Mouse (Mus musculus) right cerebral cortex, postnatal 25 days (tissue): ENCODE results near the gene Gm17428.
"Not testable (repeated sequence)": the region's sequence is repeated elsewhere in the genome, so short reads cannot be mapped to it uniquely, and the experiment has no call there.

Experiments used
- DNase-seq: peaks from one replicate; pipeline ENCODE4 v3.0.0; 2022

Gm17428 gene

DNA sequence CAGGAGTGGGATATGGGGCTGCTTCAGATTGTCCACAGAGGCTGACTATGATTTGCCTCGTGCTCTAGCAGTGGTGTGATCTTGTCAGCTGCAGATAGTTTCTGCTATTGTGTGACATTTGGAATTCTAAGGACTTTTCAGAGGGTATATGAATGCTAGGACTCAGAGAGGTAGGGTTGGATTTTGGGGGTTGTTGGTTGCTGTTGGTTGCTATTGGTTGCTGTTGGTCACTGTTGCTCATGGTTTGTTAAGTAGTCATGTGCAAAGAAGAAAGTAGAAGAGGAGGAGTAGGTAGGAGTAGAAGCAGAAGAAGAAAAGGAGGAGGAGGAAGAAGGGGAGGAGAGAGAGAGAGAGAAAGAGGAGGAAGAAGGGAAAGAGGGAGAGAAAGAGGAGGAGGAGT is at the start of gene Gm17428:
Gm17428 (plus strand) TSS at position 301 of the 400 bp plus-strand sequence.
- DNase-seq, result no peak

DNA sequence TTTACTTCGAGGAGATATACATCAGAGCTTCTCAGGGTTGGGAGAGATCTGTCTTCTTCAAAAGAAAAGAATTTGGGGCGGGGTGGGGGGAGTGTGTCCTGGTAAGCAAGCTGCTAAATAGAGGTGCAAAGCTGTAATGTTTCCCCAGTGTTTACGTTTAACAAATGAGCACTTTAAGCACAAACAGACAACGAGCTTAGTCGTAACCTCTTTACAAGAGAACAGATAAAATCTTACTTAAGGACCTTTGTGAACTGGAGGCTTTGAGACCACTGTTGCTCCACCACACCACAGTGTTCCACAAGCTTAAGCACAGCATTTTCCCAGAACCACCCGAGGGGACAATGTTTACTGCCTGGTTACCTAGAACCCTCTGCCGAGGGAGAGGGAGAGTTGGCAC is 49.4 kb upstream of the Gm17428 start:
- DNase-seq, result no peak

DNA sequence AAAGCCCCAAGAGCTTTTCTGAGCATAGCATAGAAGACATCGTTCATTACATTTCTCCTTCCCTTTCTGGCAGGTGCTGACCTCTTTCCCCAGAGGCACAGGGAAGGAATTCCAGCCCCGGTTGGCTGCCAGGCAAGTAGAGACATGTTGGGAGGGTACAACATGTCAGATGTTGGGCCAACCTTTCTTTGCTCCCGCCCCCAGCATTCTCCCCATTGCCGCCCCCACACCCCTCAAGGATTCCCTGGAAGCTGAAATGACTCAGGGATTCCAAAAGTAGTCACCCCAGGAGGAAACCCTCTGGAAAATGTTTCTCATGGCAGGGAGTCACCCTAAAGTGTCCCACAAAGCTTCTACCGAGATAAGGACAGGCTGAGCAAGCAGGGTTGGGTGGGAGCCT is 46.9 kb upstream of the Gm17428 start:
- DNase-seq, result no peak

DNA sequence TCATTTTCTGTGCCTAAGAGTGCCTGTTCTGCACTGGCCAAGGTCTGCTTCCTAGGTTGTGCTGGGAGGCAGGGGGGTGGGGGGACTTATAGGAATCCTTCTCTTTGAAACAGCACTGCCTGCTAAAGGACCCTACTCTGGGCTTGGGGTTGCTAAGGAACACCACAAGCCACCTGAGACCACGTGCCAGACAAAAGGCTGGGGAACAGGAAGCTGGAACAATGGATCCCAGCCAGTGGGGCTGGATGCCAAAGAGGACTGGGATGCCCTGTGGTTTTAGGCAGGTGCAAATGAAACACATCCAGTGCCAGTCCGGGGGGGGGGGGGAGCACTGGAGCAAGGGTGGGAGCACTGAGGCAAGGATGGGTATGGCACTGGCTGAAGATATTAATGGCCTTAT is 46.3 kb upstream of the Gm17428 start:
- no peak for DNase-seq

DNA sequence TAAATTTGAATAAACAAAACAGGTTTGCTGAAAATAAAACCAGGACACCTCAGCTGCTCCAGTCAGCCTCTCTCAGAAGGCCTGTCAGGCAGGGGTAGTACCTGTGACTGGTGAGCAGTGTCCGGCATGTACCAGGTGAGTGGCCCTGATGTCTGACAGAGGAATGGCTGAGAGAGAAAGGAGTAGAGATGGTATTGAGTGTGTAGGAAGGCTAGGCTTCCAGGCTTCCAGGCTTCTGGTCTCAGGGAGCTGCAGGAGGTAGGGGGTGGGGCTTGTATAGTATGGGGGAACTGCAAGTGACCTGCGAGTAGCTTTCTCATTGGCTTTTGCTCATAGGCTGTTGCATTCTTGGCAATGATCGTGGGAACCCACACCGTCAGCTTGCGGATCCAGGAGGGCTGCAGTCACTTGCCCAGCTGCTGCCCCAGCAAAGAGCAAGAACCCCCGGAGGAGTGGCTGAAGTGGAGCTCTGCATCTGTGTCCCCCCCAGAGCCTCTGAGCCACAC is 44.0 kb upstream of the Gm17428 start, which contains the start of gene Il25:
Il25 (plus strand) TSS at position 51 of the 506 bp plus-strand sequence.
- DNase-seq, result no peak

DNA sequence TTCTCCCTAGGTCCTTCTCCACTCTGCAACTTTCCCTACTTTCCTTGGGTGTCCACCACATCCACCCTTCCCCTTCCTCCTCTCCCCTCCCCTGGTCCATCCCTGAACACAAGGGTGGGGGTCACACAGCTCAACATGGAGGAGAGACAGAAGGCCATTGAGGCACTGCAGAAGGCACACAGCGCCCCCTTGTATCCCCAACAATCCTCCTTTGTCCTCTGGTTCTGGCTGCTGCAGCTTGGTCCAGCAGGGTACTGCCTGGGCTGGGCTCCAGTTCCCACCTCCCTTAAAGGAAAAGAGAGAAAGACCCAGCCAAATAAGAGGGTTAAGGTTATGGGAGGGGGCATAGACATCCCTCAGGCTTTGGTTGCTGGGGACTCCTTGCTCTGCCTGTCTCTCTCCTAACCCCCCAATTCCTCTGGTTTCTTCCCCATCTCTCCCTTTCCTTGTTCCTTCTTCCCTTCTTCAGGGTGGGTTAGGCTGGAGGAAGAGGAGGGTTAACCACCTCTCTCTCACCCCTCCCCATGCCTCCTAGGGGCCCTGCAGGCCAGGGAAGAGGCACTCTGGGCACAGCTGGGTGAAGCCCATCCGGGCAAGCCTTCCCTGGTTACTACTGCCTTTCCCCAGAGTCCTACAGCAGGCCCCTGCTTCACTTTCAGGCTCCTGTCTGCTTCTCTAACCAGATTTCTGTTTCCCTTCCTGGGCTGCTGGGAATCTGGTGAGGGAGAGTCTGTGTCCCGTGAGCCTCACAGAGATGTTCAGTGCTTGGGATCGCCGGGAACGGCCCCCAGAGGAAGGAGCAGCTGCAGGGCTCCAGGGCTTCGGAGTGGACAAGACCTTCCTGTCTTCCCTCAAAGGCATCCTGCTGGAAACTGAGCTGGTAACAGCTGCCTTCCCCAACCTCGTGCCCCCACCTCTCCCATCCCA is 40.6 kb upstream of the Gm17428 start, which contains the start of gene Cmtm5:
Cmtm5 (plus strand) TSS at position 358 of the 927 bp plus-strand sequence.
- DNase-seq, result peak; percentile 45

DNA sequence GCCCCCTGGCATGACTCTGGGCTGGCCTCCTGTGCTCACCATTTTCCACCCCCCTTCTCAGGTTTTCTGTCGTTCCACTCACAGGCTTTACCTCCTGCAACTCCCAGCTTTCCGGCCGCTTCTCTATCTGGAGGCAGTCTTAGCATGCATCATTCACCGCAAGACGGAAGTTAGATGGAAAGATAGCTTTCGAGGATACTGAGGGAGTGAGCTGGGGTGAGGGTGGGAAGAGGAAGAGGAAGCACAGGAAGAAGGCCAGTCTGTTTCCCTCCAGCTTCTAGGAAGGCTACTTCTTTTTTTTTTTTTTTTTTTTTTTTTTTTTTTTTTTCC is 39.9 kb upstream of the Gm17428 start:
- DNase-seq, result no peak

DNA sequence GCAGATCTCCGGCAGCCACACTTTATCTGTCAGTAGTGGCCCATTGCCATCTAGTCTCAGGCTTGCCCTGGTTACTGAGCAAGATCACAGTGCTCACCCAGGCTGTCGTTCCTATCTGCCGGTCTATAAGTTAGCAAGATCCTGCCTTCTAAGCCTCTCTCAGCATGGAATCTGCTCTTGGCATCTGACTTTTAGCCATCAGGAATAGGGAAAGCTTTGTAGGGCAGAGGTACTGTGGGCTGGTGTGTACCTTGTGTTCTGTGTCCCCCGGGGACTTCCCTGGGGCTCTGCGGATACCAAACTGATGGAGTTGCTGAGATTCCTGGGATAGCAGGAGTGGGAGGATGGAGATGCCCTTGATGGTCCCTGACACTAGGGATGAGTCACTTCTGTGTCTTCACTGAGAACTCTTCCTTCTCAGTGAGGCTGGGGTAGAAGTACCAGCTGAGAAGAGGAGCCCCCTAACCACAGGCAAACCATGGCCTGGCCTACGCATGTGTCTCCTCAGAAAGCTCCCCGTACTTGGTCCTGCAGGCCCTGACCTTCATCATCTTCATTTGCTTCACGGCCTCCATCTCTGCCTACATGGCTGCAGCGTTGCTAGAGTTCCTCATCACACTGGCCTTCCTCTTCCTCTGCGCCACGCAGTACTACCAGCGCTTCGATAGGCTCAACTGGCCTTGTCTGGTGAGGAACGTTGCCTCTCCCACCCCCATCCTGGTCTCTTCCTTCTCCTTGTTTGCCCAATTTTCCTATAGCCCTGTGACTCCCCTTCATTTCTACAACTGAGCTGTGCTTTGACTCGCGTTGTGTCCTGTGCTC is 39.2 kb upstream of the Gm17428 start:
- DNase-seq, result no peak

DNA sequence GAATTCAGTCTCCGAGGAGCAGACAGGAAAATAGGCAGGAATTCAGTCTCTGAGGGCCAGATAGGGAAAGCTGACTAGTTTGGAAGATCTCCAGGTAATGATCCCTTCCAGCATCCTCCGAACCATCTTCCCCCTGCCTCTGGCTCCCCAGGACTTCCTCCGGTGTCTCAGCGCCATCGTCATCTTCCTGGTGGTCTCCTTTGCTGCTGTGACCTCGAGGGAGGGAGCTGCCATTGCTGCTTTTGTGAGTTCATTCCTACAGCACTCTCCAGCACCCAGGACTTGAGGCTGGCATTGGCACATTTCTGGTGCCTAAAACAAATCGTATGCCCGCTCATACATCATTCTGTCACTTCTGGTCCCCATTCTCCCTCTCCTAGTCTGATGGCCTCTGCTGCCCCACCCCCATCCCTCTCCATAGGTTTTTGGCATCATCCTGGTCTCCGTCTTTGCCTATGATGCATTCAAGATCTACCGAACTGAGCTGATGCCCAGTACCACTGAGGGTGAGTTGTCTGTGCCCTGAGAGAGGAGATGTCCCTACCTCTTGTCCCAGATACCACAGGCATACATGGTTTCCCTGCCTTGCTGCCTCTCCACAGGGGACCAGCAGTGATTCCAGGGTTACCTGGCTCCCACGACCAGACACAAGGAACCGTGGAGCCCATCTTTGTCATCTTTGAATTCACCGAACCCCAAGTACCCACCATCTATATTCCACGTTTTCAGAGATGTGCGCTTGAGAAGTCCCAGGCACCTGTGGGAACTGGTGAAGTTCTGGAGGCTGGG is 38.1 kb upstream of the Gm17428 start:
- DNase-seq, result no peak

DNA sequence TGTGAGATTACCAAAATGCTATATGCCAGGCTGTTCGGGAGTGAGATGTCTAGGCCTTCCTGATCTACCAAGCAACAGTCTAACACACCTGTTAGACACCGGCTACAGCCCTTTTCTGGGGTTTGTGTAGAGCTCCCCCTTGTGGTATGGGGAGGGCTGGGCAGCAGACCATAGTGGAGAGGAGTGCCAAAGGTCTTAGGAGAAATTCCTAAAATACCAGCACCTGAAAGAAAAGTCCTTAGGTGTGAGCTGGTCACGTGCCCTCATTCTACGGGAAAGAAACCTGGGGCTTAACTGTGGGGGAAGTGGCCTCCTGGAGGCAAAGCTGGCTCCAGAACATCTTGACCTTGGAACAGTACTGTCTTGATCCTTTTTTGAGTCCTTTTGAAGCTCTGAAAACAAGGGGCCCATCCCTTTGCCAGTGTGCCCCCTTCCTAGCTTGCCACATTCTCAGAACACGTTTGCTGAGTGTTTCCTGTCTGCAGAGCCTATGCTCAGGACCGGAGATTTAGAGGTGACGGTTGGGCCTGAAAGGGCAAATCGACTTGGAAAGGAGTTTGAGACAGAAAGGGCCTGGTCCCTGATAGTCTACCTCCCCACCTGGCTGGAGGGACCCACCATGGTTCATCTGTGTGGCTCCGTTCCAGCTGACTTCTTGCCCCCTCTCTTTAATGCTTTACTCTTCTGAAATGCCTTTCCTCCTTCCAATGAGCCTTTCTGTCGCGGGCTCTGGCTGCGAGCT is 37.1 kb upstream of the Gm17428 start:
- peak; percentile 36 for DNase-seq

DNA sequence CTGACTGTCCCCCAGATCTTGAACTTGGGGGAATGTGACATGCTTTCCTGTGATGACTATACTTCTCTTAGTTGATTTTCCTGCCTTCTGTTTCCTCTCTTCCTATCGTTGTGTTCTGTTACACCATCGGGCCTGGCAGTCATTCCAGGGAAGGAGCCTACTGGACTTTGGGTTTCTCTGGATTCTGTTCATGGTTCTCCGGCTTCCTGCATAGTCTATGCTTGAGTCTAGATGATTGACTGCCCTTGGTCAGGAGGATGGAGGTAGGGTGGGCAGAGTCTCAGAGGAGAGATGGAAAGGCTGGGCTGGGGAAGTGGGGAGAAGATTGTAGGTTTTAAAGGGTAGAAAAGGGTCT is 36.6 kb upstream of the Gm17428 start:
- no peak for DNase-seq

DNA sequence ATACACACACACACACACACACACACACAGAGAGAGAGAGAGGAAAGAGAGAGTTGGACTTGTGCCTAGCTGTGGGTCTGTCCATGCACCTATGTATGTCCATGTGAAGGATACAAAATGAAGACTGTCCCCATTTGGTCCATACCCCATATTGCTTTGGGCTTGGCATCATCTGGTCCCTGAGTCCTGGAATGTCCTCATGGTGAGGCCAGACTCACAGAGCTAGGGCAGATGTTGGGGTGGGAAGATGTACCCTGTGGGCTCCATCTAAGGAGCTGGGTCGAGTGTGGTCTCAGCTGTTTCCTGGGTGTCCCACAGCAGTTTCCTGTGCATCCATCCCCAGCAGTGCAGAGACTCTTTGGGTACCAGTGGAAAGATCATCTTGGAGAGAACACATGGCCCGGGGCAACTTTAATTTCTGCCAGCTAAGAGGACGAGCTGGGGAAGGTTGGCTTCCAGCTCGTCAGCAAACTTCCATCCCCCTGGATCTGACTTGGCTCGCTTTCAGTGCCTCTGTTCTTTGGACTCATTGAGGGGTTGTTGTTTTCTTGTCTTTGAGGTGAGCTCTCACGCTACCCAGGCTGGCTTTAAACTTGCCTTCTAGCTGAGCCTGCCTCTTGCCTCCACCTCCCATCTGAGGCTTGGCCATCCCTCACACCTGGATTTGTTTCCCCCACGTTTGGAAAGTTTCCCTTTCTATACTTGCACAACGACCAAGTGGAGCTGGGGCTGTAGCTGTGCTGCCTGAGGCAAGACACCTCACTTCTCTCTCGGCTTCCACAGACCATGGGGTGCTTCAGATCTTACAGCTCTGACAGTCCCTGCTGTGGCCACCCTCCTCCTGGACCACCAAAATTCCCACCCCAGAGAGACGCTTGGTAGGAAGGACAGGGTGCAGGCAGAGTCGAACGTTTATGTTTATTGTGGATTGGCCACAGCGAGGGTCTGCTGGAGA is 35.4 kb upstream of the Gm17428 start:
- no peak for DNase-seq

DNA sequence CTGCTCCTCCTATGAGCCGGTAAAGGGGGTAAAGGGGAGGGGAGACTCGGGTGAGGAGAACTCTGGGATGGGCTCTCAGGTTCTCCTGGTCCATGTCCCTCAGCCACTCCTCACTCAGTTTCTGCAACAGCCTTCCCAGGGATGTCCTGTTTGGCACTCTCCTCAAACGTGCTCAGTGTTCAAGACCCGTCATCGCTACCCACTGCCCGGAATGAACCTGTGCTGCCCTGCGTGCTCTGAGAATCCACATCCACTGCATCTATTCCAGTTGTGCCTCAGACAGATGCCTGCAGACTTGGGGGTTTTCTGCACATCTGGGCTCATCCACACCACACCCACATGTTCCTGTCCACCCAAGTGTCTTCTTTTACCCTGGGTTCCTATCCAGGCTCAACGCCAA is 34.3 kb upstream of the Gm17428 start:
- DNase-seq, result no peak

DNA sequence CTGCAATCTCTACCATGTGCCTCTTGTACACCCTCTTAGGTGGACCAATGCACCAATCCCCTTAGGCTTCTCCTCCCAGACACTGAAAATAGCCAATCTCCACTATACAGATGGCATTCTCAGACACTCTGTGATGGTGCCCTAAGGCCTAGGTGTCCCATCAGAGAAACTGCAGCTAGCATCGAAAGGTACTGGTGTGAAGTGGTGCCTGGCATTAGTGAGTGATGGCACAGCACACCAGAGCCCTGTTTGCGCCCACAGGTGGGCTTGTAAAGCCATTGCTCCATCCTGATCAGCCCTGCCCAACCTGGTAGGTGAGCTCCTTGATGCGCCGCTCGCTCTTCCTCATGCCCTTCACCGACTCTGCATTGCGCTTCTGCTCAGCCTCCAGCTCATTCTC is 32.8 kb upstream of the Gm17428 start:
- DNase-seq, result no peak

DNA sequence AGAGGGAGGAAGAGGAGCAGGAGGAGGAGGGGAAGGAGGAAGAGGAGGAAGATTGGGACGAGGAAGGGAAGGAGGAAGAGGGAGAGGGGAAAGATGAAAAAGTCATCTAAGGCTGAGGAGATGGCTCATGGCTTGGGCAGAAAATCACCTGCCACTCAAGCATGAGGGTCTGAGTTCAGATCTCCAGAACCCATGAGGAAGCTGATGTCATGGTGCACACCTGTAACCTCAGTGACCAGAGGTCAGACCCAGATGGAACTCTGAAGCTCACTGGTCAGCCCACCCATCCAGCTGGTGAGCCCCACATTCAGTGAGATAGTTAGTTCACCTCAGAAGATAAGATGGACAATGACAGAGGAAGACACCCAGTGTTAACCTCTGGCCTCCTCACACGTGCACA is 31.8 kb upstream of the Gm17428 start:
- no peak for DNase-seq

DNA sequence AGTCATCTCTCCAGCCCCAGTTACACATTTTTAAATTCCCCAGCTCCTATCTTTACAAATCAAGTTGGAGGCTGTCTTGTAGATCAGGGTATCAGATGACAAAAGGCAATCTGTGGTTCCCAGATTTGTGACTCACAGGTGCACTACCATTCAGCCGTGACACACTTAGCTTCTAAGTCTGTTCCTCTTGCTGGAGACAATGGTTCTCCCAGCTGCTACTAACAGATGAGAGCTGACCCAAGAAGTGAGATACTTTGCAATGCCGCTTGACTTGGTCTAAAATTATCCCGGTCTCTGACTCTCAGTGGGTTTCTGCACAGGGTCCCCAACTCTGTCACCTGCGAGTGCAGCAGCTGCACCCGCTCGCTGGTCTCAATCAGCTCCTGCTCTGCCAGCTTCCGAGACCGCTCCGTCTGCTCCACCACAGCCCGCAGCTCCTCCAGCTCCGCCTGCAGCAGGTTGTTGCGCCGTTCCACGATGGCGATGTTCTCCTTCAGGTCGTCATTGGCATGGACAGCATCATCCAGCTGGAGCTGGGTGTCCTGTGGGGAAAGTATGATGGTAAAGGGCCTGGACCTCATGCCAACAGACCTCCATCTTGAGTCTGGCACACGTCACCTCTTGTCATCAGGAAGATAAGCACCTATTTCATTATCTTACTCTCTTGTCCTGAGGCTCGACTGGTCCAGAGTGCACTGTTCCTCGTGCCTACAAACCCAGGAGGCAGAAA is 30.6 kb upstream of the Gm17428 start:
- DNase-seq, result no peak

DNA sequence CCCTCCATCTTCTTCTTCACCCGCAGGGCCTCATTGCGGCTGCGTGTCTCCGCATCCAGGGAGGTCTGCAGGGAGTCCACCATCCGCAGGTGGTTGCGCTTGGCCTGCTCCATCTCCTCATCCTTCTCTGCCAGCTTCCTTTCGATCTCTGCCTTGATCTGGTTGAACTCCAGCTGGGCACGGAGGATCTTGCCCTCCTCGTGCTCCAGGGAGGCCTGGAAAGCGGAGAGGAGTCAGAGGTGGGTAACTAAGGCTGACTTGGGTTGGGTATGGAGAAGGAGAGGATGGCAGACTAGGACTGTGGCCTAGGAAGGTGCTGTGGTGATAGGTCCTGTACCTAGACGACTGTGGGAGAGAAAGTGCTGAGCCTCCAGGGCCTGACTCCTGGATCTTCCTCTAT is 29.7 kb upstream of the Gm17428 start:
- DNase-seq, result not testable (repeated sequence)

DNA sequence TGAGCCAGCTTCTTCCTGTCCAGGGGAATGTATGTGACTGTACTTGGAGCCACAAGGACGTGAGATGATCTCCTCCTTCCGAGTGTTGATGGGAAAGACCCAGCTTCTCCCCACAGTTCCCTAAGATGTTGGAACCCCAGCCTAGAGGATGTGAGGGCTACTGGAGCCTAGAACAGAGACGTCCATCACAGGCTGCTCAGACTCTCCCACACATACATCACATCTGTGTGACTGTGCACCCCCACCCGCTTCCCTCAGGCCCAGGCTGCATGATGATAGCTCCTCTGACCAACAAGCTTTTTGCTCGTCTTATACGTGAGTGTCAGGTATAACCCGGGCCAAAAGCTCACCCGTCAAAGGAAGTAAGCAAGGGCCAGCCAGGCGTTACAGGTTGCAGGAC is 28.0 kb upstream of the Gm17428 start:
- DNase-seq, result no peak

DNA sequence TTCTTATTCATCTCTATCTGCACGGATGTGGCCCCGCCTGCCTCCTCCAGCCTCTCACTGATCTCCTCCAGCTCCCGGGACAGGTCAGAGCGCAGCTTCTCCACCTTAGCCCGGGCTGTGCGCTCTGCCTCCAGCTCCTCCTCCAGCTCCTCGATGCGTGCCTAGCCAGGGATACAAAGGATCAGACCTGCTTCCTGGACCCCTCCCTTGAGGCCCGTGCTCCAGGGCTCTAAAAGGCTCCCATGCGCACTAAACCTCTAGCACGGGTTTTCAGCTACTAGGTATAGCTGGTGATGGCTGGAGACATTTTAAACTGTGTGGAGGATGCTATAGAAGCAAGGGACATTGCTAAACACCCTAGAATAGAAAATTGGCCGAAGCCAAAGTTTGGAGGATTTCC is 26.2 kb upstream of the Gm17428 start:
- no peak for DNase-seq

DNA sequence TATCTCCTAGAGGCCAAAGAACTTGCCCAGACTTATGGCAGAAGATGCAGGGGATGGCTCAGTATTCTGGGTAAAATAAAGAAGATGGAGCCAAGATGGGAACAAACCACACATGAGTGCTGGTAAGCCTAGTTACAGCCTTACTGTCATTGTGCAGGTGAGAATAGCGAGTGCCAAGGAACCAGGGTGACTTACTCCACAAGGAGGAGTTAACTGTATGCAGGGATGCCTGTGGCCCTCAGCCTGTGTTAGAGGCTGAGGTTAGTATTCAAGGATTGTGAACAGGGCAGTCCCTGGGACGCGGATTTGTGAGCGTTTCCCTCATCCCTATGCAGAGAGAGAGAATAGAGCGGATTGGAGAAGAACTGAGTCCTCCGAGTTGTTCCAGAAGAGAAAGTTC is 25.1 kb upstream of the Gm17428 start:
- no peak for DNase-seq
